Mouse (Mus musculus) liver, adult 2 months (tissue): ENCODE measurements around the gene Ccar1. TPM values are rescaled to one million over a fixed set of nuclear protein-coding genes. Genes with fewer than 3 reads are reported as not detected.
"Not testable (repeated sequence)": the region's sequence is repeated elsewhere in the genome, so short reads cannot be mapped to it uniquely, and the experiment has no call there.

Source experiments
- DNase-seq: peaks from one replicate; pipeline ENCODE4 v3.0.0-alpha.2; 2011; ENCODE audit warnings: low read depth, low spot score; ENCODE audit errors: extremely low read depth
- H3K27ac ChIP-seq: fragments of 200-500 bp; replicated peaks from 2 replicates; pipeline ENCODE4 v1.5.1; 2012; ENCODE audit warnings: low read depth, mild to moderate bottlenecking, control low read depth, inconsistent platforms, low read length; ENCODE audit not compliant: insufficient read depth
- H3K27me3 ChIP-seq: fragments of 200-500 bp; 2 replicates; pipeline ENCODE4 v1.6.1; 2012; ENCODE audit warnings: mild to moderate bottlenecking, moderate library complexity, low read length, inconsistent platforms; ENCODE audit not compliant: control insufficient read depth, insufficient read depth
- H3K36me3 ChIP-seq: fragments of 200-500 bp; 2 replicates; pipeline ENCODE4 v1.6.1; 2012; ENCODE audit warnings: low read length, inconsistent platforms; ENCODE audit not compliant: control insufficient read depth, insufficient read depth
- H3K4me1 ChIP-seq: fragments of 200-500 bp; 2 replicates; pipeline ENCODE4 v1.6.1; 2011; ENCODE audit warnings: low read length; ENCODE audit not compliant: control insufficient read depth, insufficient read depth
- H3K4me3 ChIP-seq: fragments of 200-500 bp; 2 replicates; pipeline ENCODE4 v1.5.1; 2011; ENCODE audit warnings: low read depth, mild to moderate bottlenecking, control low read depth, low read length, moderate library complexity; ENCODE audit not compliant: insufficient read depth
- H3K79me2 ChIP-seq: fragments of 200-500 bp; 2 replicates; pipeline ENCODE4 v1.6.1; 2012; ENCODE audit warnings: inconsistent platforms, mild to moderate bottlenecking, low read length, moderate library complexity; ENCODE audit not compliant: control insufficient read depth, insufficient read depth
- H3K9ac ChIP-seq: fragments of 200-500 bp; 2 replicates; pipeline ENCODE4 v1.6.1; 2012; ENCODE audit warnings: low read depth, mild to moderate bottlenecking, control low read depth, inconsistent platforms, low read length
- CTCF ChIP-seq: fragments of 200-500 bp; IDR thresholded peaks from 2 replicates; pipeline ENCODE4 v1.5.1; 2011; ENCODE audit warnings: low read depth, low read length, control low read depth
- POLR2A ChIP-seq: fragments of 200-500 bp; IDR thresholded peaks from 2 replicates; pipeline ENCODE4 v1.6.1; 2011; ENCODE audit warnings: low read length, control low read depth; ENCODE audit not compliant: insufficient read depth; ENCODE audit errors: extremely low read depth
- WGBS: fragments of 180-500 bp; shearing (Covaris S2); methylation state at CpG from one replicate; pipeline ENCODE4 v1.1.7; 2018; 5-methylcytosine and 5-hydroxymethylcytosine counted together
- polyA plus RNA-seq: library from polyadenylated mRNA; depleted of rRNA; stranded (reverse); fragments of >200 nt; gene quantifications from 2 replicates; pipeline ENCODE4 v1.2.3, GENCODE M21; 2012; rRNA removed
- total RNA-seq: library from RNA; depleted of rRNA; stranded (reverse); fragments of >200 nt; gene quantifications from 2 replicates; pipeline ENCODE4 v1.2.3, GENCODE M21; 2014; rRNA removed

Gene Ccar1
- total and polyA plus RNA-seq, 2 experiments, result 23.0 to 30.1 TPM

GRCm38 (mm10) chr10:62722701-62723100, 69.4 kb downstream of the Ccar1 start:
- Histone ChIP-seq H3K4me1 (no peaks in the 10 kb centered on the region), H3K9ac (no peak overlapping the region), H3K27ac (no peak overlapping the region), H3K27me3 (peaks cover 2% of the 10 kb centered on the region; the same call in 1 of the 2 replicates), H3K4me3 (no peak overlapping the region), H3K79me2 (no peaks in the 10 kb centered on the region), H3K36me3 (no peaks in the 10 kb centered on the region)
- TF ChIP-seq POLR2A, result no peak
- no peak for TF ChIP-seq CTCF
- WGBS, result 64% methylated on average over 4 of the region's 4 CpGs
- DNase-seq, result no peak

DNA sequence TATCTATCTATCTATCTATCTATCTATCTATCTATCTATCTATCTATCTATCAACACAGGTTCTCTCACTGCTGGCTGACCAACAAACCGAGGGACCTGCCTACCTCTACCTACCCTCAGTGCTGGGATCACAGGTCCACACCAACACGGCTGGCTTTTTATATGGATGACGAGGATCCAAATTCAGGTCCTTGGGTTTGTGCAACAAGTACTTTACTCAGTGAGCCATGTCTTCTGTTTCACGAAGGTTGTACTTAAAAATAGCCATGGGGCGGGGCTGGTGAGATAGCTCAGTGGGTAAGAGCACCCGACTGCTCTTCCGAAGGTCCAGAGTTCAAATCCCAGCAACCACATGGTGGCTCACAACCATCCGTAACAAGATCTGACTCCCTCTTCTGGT, 71.5 kb downstream of the Ccar1 start:
- H3K79me2 ChIP-seq, result not testable (repeated sequence)

DNA sequence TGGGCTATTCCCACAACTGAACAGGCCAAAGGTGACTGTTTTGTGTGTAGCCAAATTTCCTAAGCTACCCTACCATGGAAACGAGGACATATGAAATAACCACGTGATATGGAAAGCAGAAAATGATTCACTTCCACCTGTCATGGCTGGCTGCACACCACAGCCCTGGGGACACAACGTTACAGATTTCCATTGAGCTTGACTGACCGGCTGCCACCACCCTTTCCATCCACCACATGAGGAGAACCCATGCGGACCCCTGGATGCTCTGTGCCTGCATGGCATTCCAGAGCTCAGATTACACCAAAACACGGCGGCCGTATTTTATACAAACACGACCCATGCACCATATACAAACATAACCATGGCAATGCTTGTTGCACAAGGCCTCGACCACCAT, 78.6 kb downstream of the Ccar1 start:
- TF ChIP-seq CTCF (no peak), POLR2A (no peak)
- no peaks in the 10 kb centered on the region for H3K27me3 ChIP-seq
- H3K9ac ChIP-seq, result no peak overlapping the region
- no peaks in the 10 kb centered on the region for H3K36me3 ChIP-seq
- DNase-seq, result no peak
- no peaks in the 10 kb centered on the region for H3K4me1 ChIP-seq
- no peaks in the 10 kb centered on the region for H3K79me2 ChIP-seq
- H3K27ac ChIP-seq, result no peak overlapping the region
- no peak overlapping the region for H3K4me3 ChIP-seq
- 81% methylated on average over 10 of the region's 10 CpGs for WGBS

More for the DNA sequence above, 71.5 kb downstream of the Ccar1 start:
- WGBS, result 88% methylated on average over 8 of the region's 8 CpGs
- H3K9ac ChIP-seq, H3K4me3 ChIP-seq, DNase-seq, H3K27me3 ChIP-seq, H3K4me1 ChIP-seq, H3K36me3 ChIP-seq, H3K27ac ChIP-seq: not testable (repeated sequence)

GRCm38 (mm10) chr10:62703579-62703978, 88.5 kb downstream of the Ccar1 start:
- Histone ChIP-seq H3K9ac (no peak overlapping the region), H3K27ac (no peak overlapping the region), H3K4me1 (no peaks in the 10 kb centered on the region), H3K79me2 (no peaks in the 10 kb centered on the region), H3K4me3 (no peak overlapping the region), H3K27me3 (no peaks in the 10 kb centered on the region), H3K36me3 (no peaks in the 10 kb centered on the region)
- no peak for TF ChIP-seq POLR2A
- no peak for TF ChIP-seq CTCF
- DNase-seq, result no peak
- WGBS, result 82% methylated on average over 4 of the region's 4 CpGs

DNA sequence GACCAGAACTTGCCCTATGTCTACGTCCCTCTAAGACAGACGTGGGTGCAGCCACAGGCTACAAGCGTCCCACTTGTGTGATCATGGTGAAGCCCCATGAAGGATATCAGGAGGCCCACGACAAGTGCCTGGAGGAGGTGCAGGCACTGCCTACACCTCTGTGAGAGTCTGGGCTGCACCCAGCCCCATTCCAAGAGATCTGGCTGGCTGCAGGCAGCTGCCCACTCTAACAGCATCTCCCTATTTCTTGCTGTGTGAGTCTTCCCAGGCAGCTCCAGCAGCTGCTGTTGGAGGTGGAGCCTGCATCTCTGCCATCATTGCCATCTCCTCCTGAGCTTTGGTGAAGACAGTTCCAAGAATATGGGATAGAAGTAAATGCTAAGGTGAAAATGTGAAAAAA, 89.7 kb downstream of the Ccar1 start:
- Histone ChIP-seq H3K79me2 (no peaks in the 10 kb centered on the region), H3K36me3 (no peaks in the 10 kb centered on the region), H3K9ac (no peak overlapping the region), H3K4me3 (no peak overlapping the region), H3K4me1 (no peaks in the 10 kb centered on the region), H3K27me3 (no peaks in the 10 kb centered on the region), H3K27ac (no peak overlapping the region)
- WGBS, result 75% methylated on average over 4 of the region's 4 CpGs
- TF ChIP-seq CTCF (no peak), POLR2A (no peak)
- DNase-seq, result no peak

Other genes with a start within 250 kb of the Ccar1 start
- 8.3 and 8.6 TPM in 2 replicates for gene Kif1bp, start 213.8 kb downstream of the Ccar1 start, total RNA-seq
- 8.2 and 9.8 TPM in 2 replicates for gene Kif1bp, start 213.8 kb downstream of the Ccar1 start, polyA plus RNA-seq
- 10.9 and 11.8 TPM in 2 replicates for gene Ddx21, start 190.0 kb downstream of the Ccar1 start, total RNA-seq
- gene Ddx21, start 190.0 kb downstream of the Ccar1 start, polyA plus RNA-seq, result 5.8 and 7.2 TPM in 2 replicates
- 41.6 and 53.6 TPM in 2 replicates for gene Ddx50, start 141.1 kb downstream of the Ccar1 start, total RNA-seq
- 8.1 and 10.3 TPM in 2 replicates for gene Ddx50, start 141.1 kb downstream of the Ccar1 start, polyA plus RNA-seq
- 0.18 and 0.20 TPM in 2 replicates for gene Stox1, start 66.2 kb downstream of the Ccar1 start, total RNA-seq
- gene Stox1, start 66.2 kb downstream of the Ccar1 start, polyA plus RNA-seq, result 0.04 and 0.06 TPM in 2 replicates
- gene Tet1, start 116.7 kb upstream of the Ccar1 start, total RNA-seq, result 0.18 and 0.47 TPM in 2 replicates
- 0.05 and 0.11 TPM in 2 replicates for gene Tet1, start 116.7 kb upstream of the Ccar1 start, polyA plus RNA-seq
- 41.8 and 42.8 TPM in 2 replicates for gene Slc25a16, start 128.3 kb upstream of the Ccar1 start, total RNA-seq
- gene Slc25a16, start 128.3 kb upstream of the Ccar1 start, polyA plus RNA-seq, result 49.0 and 66.2 TPM in 2 replicates
- 6.4 and 11.2 TPM in 2 replicates for gene Dna2, start 154.7 kb upstream of the Ccar1 start, total RNA-seq
- gene Dna2, start 154.7 kb upstream of the Ccar1 start, polyA plus RNA-seq, result 4.9 and 6.5 TPM in 2 replicates
- gene Rufy2, start 187.9 kb upstream of the Ccar1 start, total RNA-seq, result 2.9 and 3.8 TPM in 2 replicates
- gene Rufy2, start 187.9 kb upstream of the Ccar1 start, polyA plus RNA-seq, result 0.78 and 0.83 TPM in 2 replicates
- 12.9 and 14.4 TPM in 2 replicates for gene Hnrnph3, start 231.9 kb upstream of the Ccar1 start, total RNA-seq
- 3.9 and 4.5 TPM in 2 replicates for gene Hnrnph3, start 231.9 kb upstream of the Ccar1 start, polyA plus RNA-seq
- 115 and 119 TPM in 2 replicates for gene Pbld2, start 232.0 kb upstream of the Ccar1 start, total RNA-seq
- gene Pbld2, start 232.0 kb upstream of the Ccar1 start, polyA plus RNA-seq, result 90.8 and 106 TPM in 2 replicates